Mouse (Mus musculus) liver, embryonic 11.5 days (tissue): Measurements from ENCODE around the gene Pde1c. TPM values are rescaled to one million over a fixed set of nuclear protein-coding genes. Genes with fewer than 3 reads are reported as not detected.

Experiments
- ATAC-seq: fragments of 200-750 bp; cut with Nextera tagmentation; replicated peaks from 2 replicates; pipeline ENCODE4 v1.8.0; 2017; ENCODE audit warnings: moderate number of reproducible peaks, mild to moderate bottlenecking, moderate TSS enrichment, moderate library complexity; ENCODE audit not compliant: low FRiP score
- DNase-seq: peaks from one replicate; pipeline ENCODE4 v3.0.0-alpha.2; 2017; ENCODE audit warnings: low spot score
- H3K27ac ChIP-seq: fragments of 300-500 bp; sonication (generic); 2 replicates; pipeline ENCODE4 v1.5.1; 2014; ENCODE audit warnings: mild to moderate bottlenecking, low read depth, low read length, control low read depth
- H3K27me3 ChIP-seq: fragments of 300-500 bp; sonication (generic); replicated peaks from 2 replicates; pipeline ENCODE4 v1.6.1; 2014; ENCODE audit warnings: low read length, mixed read lengths; ENCODE audit not compliant: control insufficient read depth, insufficient read depth
- H3K36me3 ChIP-seq: fragments of 300-500 bp; sonication (generic); 2 replicates; pipeline ENCODE4 v1.6.1; 2014; ENCODE audit warnings: mild to moderate bottlenecking, low read length, moderate library complexity, mixed read lengths; ENCODE audit not compliant: control insufficient read depth, insufficient read depth
- H3K4me1 ChIP-seq: fragments of 300-500 bp; sonication (generic); replicated peaks from 2 replicates; pipeline ENCODE4 v1.6.1; 2014; ENCODE audit warnings: low read length, mixed read lengths; ENCODE audit not compliant: control insufficient read depth, insufficient read depth
- H3K4me2 ChIP-seq: fragments of 300-500 bp; sonication (generic); 2 replicates; pipeline ENCODE4 v1.6.1; 2014; ENCODE audit warnings: mild to moderate bottlenecking, control low read depth, moderate library complexity
- H3K4me3 ChIP-seq: fragments of 300-500 bp; sonication (generic); 2 replicates; pipeline ENCODE4 v1.5.1; 2014; ENCODE audit warnings: low read depth, low read length, control low read depth
- H3K9ac ChIP-seq: fragments of 300-500 bp; sonication (generic); 2 replicates; pipeline ENCODE4 v1.6.1; 2014; ENCODE audit warnings: low read depth, low read length, control low read depth
- H3K9me3 ChIP-seq: fragments of 300-500 bp; sonication (generic); 2 replicates; pipeline ENCODE4 v1.6.1; 2016; ENCODE audit warnings: low read length, inconsistent platforms, mixed read lengths; ENCODE audit not compliant: control insufficient read depth
- WGBS: fragments of 180-500 bp; shearing (Covaris S2); extraction: QIAGEN DNeasy Blood & Tissue Kit; methylation state at CpG from one replicate; pipeline ENCODE4 v1.1.7; 2014; 5-methylcytosine and 5-hydroxymethylcytosine counted together
- polyA plus RNA-seq: library from polyadenylated mRNA; unstranded; fragments of >200 nt; fragmentation: Nextera tagmentation; extraction: Ambion mirVana; gene quantifications from 2 replicates; pipeline ENCODE4 v1.2.1, GENCODE M21; 2014

Pde1c gene
- polyA plus RNA-seq, 1 experiment from 2014 or later = 0.89 TPM

DNA sequence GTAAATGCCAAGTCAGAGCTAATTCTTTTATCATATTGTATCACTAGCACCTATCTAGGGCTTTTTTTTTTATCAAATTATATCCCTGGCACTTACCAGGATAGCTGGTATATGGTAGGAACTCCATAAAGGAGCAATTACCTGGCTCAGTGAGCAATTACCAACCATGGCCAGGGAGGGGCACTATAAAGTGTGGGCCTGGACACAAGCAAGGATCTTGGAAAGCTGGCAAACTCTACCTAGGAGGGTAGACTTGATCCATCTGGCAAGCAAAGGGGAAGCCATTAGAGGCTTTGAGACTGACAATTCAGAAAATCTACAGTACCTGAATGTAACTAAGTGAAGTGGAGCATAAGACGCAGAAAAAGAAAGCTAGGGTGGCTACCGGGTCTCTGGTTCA lies 10.2 kb downstream of the Pde1c start:
- Histone ChIP-seq H3K4me3 (no peak overlapping the region), H3K9me3 (no peaks in the 10 kb centered on the region), H3K4me1 (no peaks in the 10 kb centered on the region), H3K27ac (no peak overlapping the region), H3K36me3 (no peaks in the 10 kb centered on the region), H3K27me3 (no peaks in the 10 kb centered on the region), H3K9ac (no peak overlapping the region), H3K4me2 (no peak overlapping the region)
- no peak for ATAC-seq
- no peak for DNase-seq
- WGBS = 95% methylated on average over 2 of the region's 2 CpGs

DNA sequence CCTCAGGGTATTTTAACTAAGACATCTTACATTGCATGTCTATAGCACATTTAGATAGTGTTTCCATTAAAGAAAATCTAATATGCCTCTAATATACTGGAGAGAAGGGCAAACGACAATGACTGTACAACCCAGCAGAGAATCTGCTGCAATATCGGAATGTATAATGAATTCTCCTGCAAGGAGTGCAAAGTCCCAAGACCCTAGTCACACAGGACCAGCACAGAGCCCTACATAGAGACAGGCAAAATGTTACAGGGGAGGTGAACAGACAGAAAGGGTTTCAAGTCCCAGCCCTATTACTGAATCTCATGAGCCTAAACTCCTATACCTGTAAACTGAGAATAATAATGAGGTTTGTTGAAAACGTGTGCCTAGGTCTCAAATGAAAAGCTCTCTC lies 13.1 kb downstream of the Pde1c start:
- Histone ChIP-seq H3K4me1 (no peaks in the 10 kb centered on the region), H3K4me2 (no peak overlapping the region), H3K4me3 (no peak overlapping the region), H3K27me3 (no peaks in the 10 kb centered on the region), H3K27ac (no peak overlapping the region), H3K36me3 (no peaks in the 10 kb centered on the region), H3K9ac (no peak overlapping the region), H3K9me3 (no peaks in the 10 kb centered on the region)
- DNase-seq (no peak), ATAC-seq (no peak)
- WGBS = 77% methylated on average over 3 of the region's 3 CpGs

DNA sequence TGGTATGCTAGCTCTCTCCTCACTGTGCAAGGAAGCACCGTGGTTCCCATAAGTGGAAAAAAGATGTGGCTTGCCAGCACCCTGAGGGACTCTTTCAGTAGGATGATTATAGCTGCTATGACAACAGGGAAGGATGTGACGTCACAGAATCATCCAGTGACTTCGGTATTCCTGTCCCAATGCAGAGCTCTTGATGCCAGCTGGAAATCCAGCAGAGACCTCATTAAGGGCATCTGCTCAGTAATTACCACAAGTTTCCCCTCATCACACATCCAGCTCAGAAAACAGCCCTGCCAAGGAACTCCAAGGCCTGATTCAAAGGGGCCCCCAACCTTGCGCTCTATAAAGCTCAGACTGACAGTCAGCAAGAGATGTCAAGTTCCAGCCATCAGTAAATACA lies 13.5 kb downstream of the Pde1c start:
- H3K4me2 ChIP-seq = no peak overlapping the region
- H3K27me3 ChIP-seq = no peaks in the 10 kb centered on the region
- 62% methylated on average over 4 of the region's 4 CpGs for WGBS
- H3K9ac ChIP-seq = no peak overlapping the region
- no peak for ATAC-seq
- no peaks in the 10 kb centered on the region for H3K36me3 ChIP-seq
- no peak overlapping the region for H3K27ac ChIP-seq
- no peak for DNase-seq
- no peaks in the 10 kb centered on the region for H3K4me1 ChIP-seq
- no peaks in the 10 kb centered on the region for H3K9me3 ChIP-seq
- no peak overlapping the region for H3K4me3 ChIP-seq

- H3K9ac ChIP-seq = no peak overlapping the region
- H3K27me3 ChIP-seq = no peaks in the 10 kb centered on the region
Observed at GRCm38 (mm10) chr6:56551022-56551421, 17.9 kb downstream of the Pde1c start.

DNA sequence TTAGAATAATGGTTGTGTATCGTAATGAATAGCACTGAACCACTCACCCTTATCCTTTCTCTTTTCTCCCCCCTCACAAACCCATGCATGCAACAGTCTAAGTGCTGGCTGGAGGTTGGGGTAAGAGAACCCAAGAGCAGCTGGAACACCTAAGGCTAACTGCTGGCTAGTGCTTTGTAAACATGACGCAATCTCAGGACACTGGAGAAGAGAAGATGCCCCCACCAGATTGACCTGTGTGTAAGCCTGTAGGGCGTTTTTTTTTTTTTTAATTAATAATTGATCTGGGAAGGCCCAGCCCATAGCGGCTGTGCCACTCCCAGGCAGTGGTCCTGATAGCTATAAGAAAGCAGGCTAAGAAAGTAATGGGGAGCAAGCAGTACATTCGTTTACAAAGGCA lies 28.7 kb downstream of the Pde1c start:
- Histone ChIP-seq H3K36me3 (no peaks in the 10 kb centered on the region), H3K27me3 (no peaks in the 10 kb centered on the region)
- WGBS = 74% methylated on average over 5 of the region's 5 CpGs

More at GRCm38 (mm10) chr6:56551022-56551421, 17.9 kb downstream of the Pde1c start:
- H3K4me1 ChIP-seq = no peaks in the 10 kb centered on the region
- 59% methylated on average over 4 of the region's 4 CpGs for WGBS
- no peak overlapping the region for H3K4me2 ChIP-seq
- DNase-seq (no peak), ATAC-seq (no peak)
- H3K36me3 ChIP-seq = no peaks in the 10 kb centered on the region
- no peak overlapping the region for H3K4me3 ChIP-seq
- no peak overlapping the region for H3K27ac ChIP-seq
- H3K9me3 ChIP-seq = no peaks in the 10 kb centered on the region

GRCm38 (mm10) chr6:56534653-56535052 lies 34.2 kb downstream of the Pde1c start:
- H3K9ac ChIP-seq = no peak overlapping the region
- ATAC-seq (no peak), DNase-seq (no peak)
- H3K27me3 ChIP-seq = no peaks in the 10 kb centered on the region
- H3K9me3 ChIP-seq = no peaks in the 10 kb centered on the region
- H3K4me3 ChIP-seq = no peak overlapping the region
- H3K36me3 ChIP-seq = no peaks in the 10 kb centered on the region
- H3K27ac ChIP-seq = no peak overlapping the region
- H3K4me2 ChIP-seq = no peak overlapping the region
- no peaks in the 10 kb centered on the region for H3K4me1 ChIP-seq

More for the DNA sequence above, 28.7 kb downstream of the Pde1c start:
- Histone ChIP-seq H3K4me3 (no peak overlapping the region), H3K9ac (no peak overlapping the region), H3K4me2 (no peak overlapping the region), H3K27ac (no peak overlapping the region), H3K9me3 (no peaks in the 10 kb centered on the region), H3K4me1 (no peaks in the 10 kb centered on the region)
- no peak for ATAC-seq
- no peak for DNase-seq

DNA sequence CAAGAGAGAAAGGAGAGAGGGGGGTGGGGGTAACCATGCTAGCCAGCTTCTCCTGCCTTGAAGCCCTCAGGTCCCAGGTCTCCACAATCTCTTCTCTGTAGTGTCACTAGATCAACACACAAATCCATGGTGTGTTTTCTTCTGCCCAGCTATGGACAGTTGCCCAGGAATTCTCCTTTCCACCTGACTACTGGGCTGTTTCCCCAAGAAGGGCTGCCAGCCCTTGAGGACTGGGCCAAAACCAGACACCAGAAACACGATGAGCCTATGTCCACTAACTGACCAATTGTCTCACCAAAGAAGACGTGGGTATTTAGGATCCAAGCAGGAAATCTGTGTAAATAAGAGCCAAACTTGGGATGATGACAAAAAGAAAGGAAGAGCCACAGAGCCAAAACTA lies 36.6 kb downstream of the Pde1c start:
- no peaks in the 10 kb centered on the region for H3K27me3 ChIP-seq

GRCm38 (mm10) chr6:56523938-56524866 lies 44.7 kb downstream of the Pde1c start:
- DNase-seq (no peak), ATAC-seq (no peak)
- Histone ChIP-seq H3K9ac (no peak overlapping the region), H3K27me3 (no peaks in the 10 kb centered on the region), H3K4me3 (no peak overlapping the region), H3K36me3 (no peaks in the 10 kb centered on the region), H3K9me3 (no peaks in the 10 kb centered on the region), H3K27ac (no peak overlapping the region), H3K4me1 (no peaks in the 10 kb centered on the region), H3K4me2 (no peak overlapping the region)
- 77% methylated on average over 6 of the region's 6 CpGs for WGBS

More for the DNA sequence above, 36.6 kb downstream of the Pde1c start:
- DNase-seq (no peak), ATAC-seq (no peak)
- Histone ChIP-seq H3K4me3 (no peak overlapping the region), H3K9ac (no peak overlapping the region), H3K36me3 (no peaks in the 10 kb centered on the region), H3K4me1 (no peaks in the 10 kb centered on the region), H3K27ac (no peak overlapping the region), H3K9me3 (no peaks in the 10 kb centered on the region), H3K4me2 (no peak overlapping the region)
- WGBS = 82% methylated on average over 2 of the region's 2 CpGs

GRCm38 (mm10) chr6:56489161-56489560 lies 79.7 kb downstream of the Pde1c start:
- 73% methylated on average over 5 of the region's 5 CpGs for WGBS
- H3K4me1 ChIP-seq = no peaks in the 10 kb centered on the region
- H3K4me3 ChIP-seq = no peak overlapping the region
- H3K36me3 ChIP-seq = no peaks in the 10 kb centered on the region
- H3K27ac ChIP-seq = no peak overlapping the region
- no peak overlapping the region for H3K4me2 ChIP-seq
- H3K9ac ChIP-seq = no peak overlapping the region
- ATAC-seq (no peak), DNase-seq (no peak)
- no peaks in the 10 kb centered on the region for H3K27me3 ChIP-seq
- H3K9me3 ChIP-seq = no peaks in the 10 kb centered on the region
